Mouse (Mus musculus) testis, adult 2 months (tissue): ENCODE measurements around the gene Mus81. TPM values are rescaled to one million over a fixed set of nuclear protein-coding genes. Genes with fewer than 3 reads are reported as not detected.

Experiments used
- H3K27ac ChIP-seq: fragments of 200-500 bp; 2 replicates; pipeline ENCODE4 v1.5.1; 2012; ENCODE audit warnings: low read depth, low read length; ENCODE audit not compliant: control insufficient read depth, insufficient read depth
- H3K27me3 ChIP-seq: fragments of 200-500 bp; 2 replicates; pipeline ENCODE4 v1.6.1; 2012; ENCODE audit warnings: mild to moderate bottlenecking, low read length, moderate library complexity; ENCODE audit not compliant: control insufficient read depth, insufficient read depth
- H3K36me3 ChIP-seq: fragments of 200-500 bp; 2 replicates; pipeline ENCODE4 v1.6.1; 2012; ENCODE audit warnings: mild to moderate bottlenecking, low read length; ENCODE audit not compliant: control insufficient read depth, insufficient read depth
- H3K4me1 ChIP-seq: fragments of 200-500 bp; 2 replicates; pipeline ENCODE4 v1.6.1; 2012; ENCODE audit warnings: low read length; ENCODE audit not compliant: control insufficient read depth, insufficient read depth
- H3K4me3 ChIP-seq: fragments of 200-500 bp; 2 replicates; pipeline ENCODE4 v1.5.1; 2012; ENCODE audit warnings: low read depth, mild to moderate bottlenecking, low read length, moderate library complexity, mixed read lengths; ENCODE audit not compliant: control insufficient read depth
- CTCF ChIP-seq: fragments of 200-500 bp; IDR thresholded peaks from 2 replicates; pipeline ENCODE4 v1.5.1; 2012; ENCODE audit warnings: low read depth, mild to moderate bottlenecking, inconsistent platforms, low read length, moderate library complexity; ENCODE audit not compliant: control insufficient read depth, insufficient read depth, insufficient replicate concordance
- POLR2A ChIP-seq: fragments of 200-500 bp; IDR thresholded peaks from 2 replicates; pipeline ENCODE4 v1.6.1; 2012; ENCODE audit warnings: low read depth, mild to moderate bottlenecking, inconsistent platforms, low read length, moderate library complexity; ENCODE audit not compliant: control insufficient read depth
- polyA plus RNA-seq: library from polyadenylated mRNA; depleted of rRNA; stranded (reverse); fragments of >200 nt; gene quantifications from 2 replicates; pipeline ENCODE4 v1.2.3, GENCODE M21; 2012; rRNA removed

Gene Mus81
- 55.3 and 69.7 TPM in 2 replicates for polyA plus RNA-seq

- no peaks in the 10 kb centered on the region; the same call in 1 of the 2 replicates for H3K36me3 ChIP-seq
- peak within 1 kb of the TSS; percentile 94 for H3K27ac ChIP-seq
- H3K4me1 ChIP-seq: peaks cover 7% of the 10 kb centered on the region
- H3K27me3 ChIP-seq: no peaks in the 10 kb centered on the region
- H3K4me3 ChIP-seq: peak within 1 kb of the TSS; percentile 88
- TF ChIP-seq CTCF: peak; percentile 90
- TF ChIP-seq POLR2A: peak; percentile 70
Observed at GRCm38 (mm10) chr19:5487768-5488550, at the start of gene Mus81. TSS of gene Mus81 (minus strand) at chr19:5488402.

GRCm38 (mm10) chr19:5532520-5532919 lies 44.3 kb upstream of the Mus81 start:
- TF ChIP-seq POLR2A (no peak), CTCF (no peak)
- H3K27me3 ChIP-seq: no peaks in the 10 kb centered on the region
- no peak overlapping the region for H3K4me3 ChIP-seq
- no peaks in the 10 kb centered on the region; the same call in 1 of the 2 replicates for H3K36me3 ChIP-seq
- no peak overlapping the region for H3K27ac ChIP-seq
- H3K4me1 ChIP-seq: peaks cover 4% of the 10 kb centered on the region; the same call in 1 of the 2 replicates

GRCm38 (mm10) chr19:5530138-5530524 lies 41.9 kb upstream of the Mus81 start:
- Histone ChIP-seq H3K4me1 (peaks cover 4% of the 10 kb centered on the region; the same call in 1 of the 2 replicates), H3K36me3 (no peaks in the 10 kb centered on the region; the same call in 1 of the 2 replicates), H3K27me3 (no peaks in the 10 kb centered on the region), H3K27ac (no peak overlapping the region), H3K4me3 (no peak overlapping the region)
- TF ChIP-seq CTCF (no peak), POLR2A (no peak)

GRCm38 (mm10) chr19:5529325-5530137 lies 41.3 kb upstream of the Mus81 start:
- Histone ChIP-seq H3K36me3 (no peaks in the 10 kb centered on the region; the same call in 1 of the 2 replicates), H3K27me3 (no peaks in the 10 kb centered on the region), H3K27ac (no peak overlapping the region), H3K4me3 (peak overlapping the region; percentile 39), H3K4me1 (peaks cover 4% of the 10 kb centered on the region; the same call in 1 of the 2 replicates)
- TF ChIP-seq CTCF: peak; percentile 95
- TF ChIP-seq POLR2A: no peak

- Histone ChIP-seq H3K27ac (no peak overlapping the region), H3K4me1 (peaks cover 6% of the 10 kb centered on the region; the same call in 1 of the 2 replicates), H3K4me3 (no peak overlapping the region), H3K27me3 (no peaks in the 10 kb centered on the region), H3K36me3 (no peaks in the 10 kb centered on the region; the same call in 1 of the 2 replicates)
- no peak for TF ChIP-seq CTCF
- TF ChIP-seq POLR2A: no peak
Observed at GRCm38 (mm10) chr19:5525204-5525603, 37.0 kb upstream of the Mus81 start.

GRCm38 (mm10) chr19:5518721-5519120 lies 30.5 kb upstream of the Mus81 start:
- Histone ChIP-seq H3K27me3 (no peaks in the 10 kb centered on the region), H3K4me1 (peaks cover 2% of the 10 kb centered on the region; the same call in 1 of the 2 replicates), H3K27ac (no peak overlapping the region), H3K4me3 (no peak overlapping the region), H3K36me3 (no peaks in the 10 kb centered on the region; the same call in 1 of the 2 replicates)
- TF ChIP-seq POLR2A: no peak
- no peak for TF ChIP-seq CTCF
